In genomic region chr3:32737172-32737655, GRCm38 (mm10) we compare ENCODE assay signal across 8 mouse cellular contexts. TPM values are rescaled to one million over a fixed set of nuclear protein-coding genes. Genes with fewer than 3 reads are reported as not detected.
DNase-seq lines count a peak whose midpoint lies in the region; ATAC-seq and TF ChIP-seq lines count a peak whose summit lies in the region.

TSS of gene Mrpl47 (minus strand) at chr3:32737605.

- peak within 1 kb of the TSS; percentile 86 for H3K27ac ChIP-seq in ES-E14 (ENCODE audit: insufficient read depth, low read depth, low read length, poor library complexity, severe bottlenecking)
- peak within 1 kb of the TSS; percentile 84 for H3K27ac ChIP-seq in limb, embryonic 15.5 days
- peak within 1 kb of the TSS; percentile 85 for H3K27ac ChIP-seq in stomach, embryonic 15.5 days

- peak within 1 kb of the TSS; percentile 85 for H3K4me2 ChIP-seq in limb, embryonic 15.5 days
- H3K4me2 ChIP-seq in stomach, embryonic 15.5 days: peak within 1 kb of the TSS; percentile 83

- H3K4me3 ChIP-seq in ES-E14 (ENCODE audit: insufficient read depth in 1 of 2, low read depth in 1 of 2, low read length in 2 of 2, poor library complexity in 1 of 2, severe bottlenecking in 1 of 2): peak within 1 kb of the TSS; percentile 86 to 99
- H3K4me3 ChIP-seq in limb, embryonic 15.5 days: peak within 1 kb of the TSS; percentile 82
- H3K4me3 ChIP-seq in stomach, embryonic 15.5 days (replicated peaks): peak within 1 kb of the TSS; percentile 96

- H3K4me1 ChIP-seq in ES-E14 (ENCODE audit: control insufficient read depth in 2 of 2, insufficient read depth in 2 of 2, low read length in 2 of 2, poor library complexity in 1 of 2): peaks cover 0 to 2% of the 10 kb centered on the region in 2 experiments; a peak in 1 of 4 replicates
- H3K4me1 ChIP-seq in limb, embryonic 15.5 days: peaks cover 12% of the 10 kb centered on the region
- H3K4me1 ChIP-seq in stomach, embryonic 15.5 days: no peaks in the 10 kb centered on the region; the same call in 1 of the 2 replicates

- ATAC-seq in erythroid progenitor cell, adult 5-6 weeks (replicated peaks; ENCODE audit: low FRiP score, poor library complexity, severe bottlenecking): peak; percentile 35
- ATAC-seq in limb, embryonic 15.5 days (ENCODE audit: insufficient number of reproducible peaks, low FRiP score, low TSS enrichment, low read depth): peak; percentile 15; the same call in 1 of the 2 replicates
- ATAC-seq in stomach, embryonic 15.5 days (ENCODE audit: insufficient read depth, low FRiP score, low read depth): peak; percentile 21

- H3K9ac ChIP-seq in ES-E14 (ENCODE audit: insufficient read depth, low read depth, low read length, poor library complexity, severe bottlenecking): peak within 1 kb of the TSS; percentile 93
- peak within 1 kb of the TSS; percentile 73 for H3K9ac ChIP-seq in limb, embryonic 15.5 days
- peak within 1 kb of the TSS; percentile 71 for H3K9ac ChIP-seq in stomach, embryonic 15.5 days

- H3K36me3 ChIP-seq in ES-E14 (ENCODE audit: control insufficient read depth, insufficient read depth, low read length, poor library complexity, severe bottlenecking): peaks cover 6% of the 10 kb centered on the region
- peaks cover 27% of the 10 kb centered on the region for H3K36me3 ChIP-seq in limb, embryonic 15.5 days
- peaks cover 12% of the 10 kb centered on the region for H3K36me3 ChIP-seq in stomach, embryonic 15.5 days

- WGBS in limb, embryonic 15.5 days: 1% methylated on average over 31 of the region's 31 CpGs
- under 1% methylated on average over 31 of the region's 31 CpGs for WGBS in stomach, embryonic 15.5 days

- no peaks in the 10 kb centered on the region for H3K27me3 ChIP-seq in limb, embryonic 15.5 days
- H3K27me3 ChIP-seq in stomach, embryonic 15.5 days (replicated peaks): no peaks in the 10 kb centered on the region

- no peak for DNase-seq in heart, adult 18-20 months
- DNase-seq in heart, adult 9 months (ENCODE audit: low spot score in 2 of 2): no peak
- no peak for DNase-seq in ES-E14 (ENCODE audit: low read depth, low spot score)
- DNase-seq in heart, postnatal 4 days: no peak
- DNase-seq in kidney, adult 11 months: no peak

- in situ Hi-C loops in ES-E14 (cut with MboI; ENCODE audit: low sequenced_read_pairs in 2 of 2, unreplicated experiment in 2 of 2): no loop called here

- no peaks in the 10 kb centered on the region for H3K9me3 ChIP-seq in ES-E14 (ENCODE audit: control insufficient read depth, insufficient read depth, low read depth, low read length)
- H3K9me3 ChIP-seq in limb, embryonic 15.5 days: no peaks in the 10 kb centered on the region
- no peaks in the 10 kb centered on the region for H3K9me3 ChIP-seq in stomach, embryonic 15.5 days

TF ChIP-seq in ES-E14, 5 proteins besides CTCF, POLR2A, EP300 and RAD21:
- no peak for TF ChIP-seq HCFC1 (IDR thresholded peaks at IDR 0.05; ENCODE audit: borderline replicate concordance, insufficient read depth, low read length)
- TF ChIP-seq MAFK (IDR thresholded peaks at IDR 0.05; ENCODE audit: insufficient read depth, low read depth, low read length): no peak
- no peak for TF ChIP-seq ZNF384 (IDR thresholded peaks at IDR 0.05; ENCODE audit: low read depth, low read length)
- no peak for TF ChIP-seq ZC3H11A (IDR thresholded peaks at IDR 0.05; ENCODE audit: borderline replicate concordance, low read depth, low read length)
- TF ChIP-seq CHD2 (IDR thresholded peaks at IDR 0.05; ENCODE audit: low read depth, low read length): no peak

RNA-seq across cellular contexts. Expression of gene Mrpl47, which starts in this region (rescaled TPM):
- 10 to 100 TPM; 38.5 to 44.9 TPM for total RNA-seq in heart, adult 18-20 months (2021)
- total RNA-seq in ES-E14 (2012; rRNA removed): 34.9 and 40.3 TPM in 2 replicates
- 4.6 and 12.6 TPM in 2 replicates for total RNA-seq in erythroid progenitor cell, adult 5-6 weeks (2015; ENCODE audit: low replicate concordance)
- total RNA-seq in erythroid progenitor cell, adult 5-6 weeks (2017; ENCODE audit: low replicate concordance): 1.1 and 4.7 TPM in 2 replicates
- 10 to 100 TPM; 36.9 to 45.3 TPM for total RNA-seq in heart, postnatal 4 days (2021)
- 24.2 and 27.4 TPM in 2 replicates for polyA plus RNA-seq in limb, embryonic 15.5 days (2015; fragmentation: Nextera tagmentation; extraction: Ambion mirVana)
- polyA plus RNA-seq in stomach, embryonic 15.5 days (2015; fragmentation: Nextera tagmentation; extraction: Ambion mirVana): 30.0 and 38.0 TPM in 2 replicates
